Mouse (Mus musculus): ENCODE data around the gene Mfn1. TPM values are rescaled to one million over a fixed set of nuclear protein-coding genes. Genes with fewer than 3 reads are reported as not detected.
A peak's percentile ranks its signal among the peaks of the same experiment; 100 is the strongest.

The Mfn1 gene
- polyA plus RNA-seq, 1 experiment: 0.48 TPM

DNA sequence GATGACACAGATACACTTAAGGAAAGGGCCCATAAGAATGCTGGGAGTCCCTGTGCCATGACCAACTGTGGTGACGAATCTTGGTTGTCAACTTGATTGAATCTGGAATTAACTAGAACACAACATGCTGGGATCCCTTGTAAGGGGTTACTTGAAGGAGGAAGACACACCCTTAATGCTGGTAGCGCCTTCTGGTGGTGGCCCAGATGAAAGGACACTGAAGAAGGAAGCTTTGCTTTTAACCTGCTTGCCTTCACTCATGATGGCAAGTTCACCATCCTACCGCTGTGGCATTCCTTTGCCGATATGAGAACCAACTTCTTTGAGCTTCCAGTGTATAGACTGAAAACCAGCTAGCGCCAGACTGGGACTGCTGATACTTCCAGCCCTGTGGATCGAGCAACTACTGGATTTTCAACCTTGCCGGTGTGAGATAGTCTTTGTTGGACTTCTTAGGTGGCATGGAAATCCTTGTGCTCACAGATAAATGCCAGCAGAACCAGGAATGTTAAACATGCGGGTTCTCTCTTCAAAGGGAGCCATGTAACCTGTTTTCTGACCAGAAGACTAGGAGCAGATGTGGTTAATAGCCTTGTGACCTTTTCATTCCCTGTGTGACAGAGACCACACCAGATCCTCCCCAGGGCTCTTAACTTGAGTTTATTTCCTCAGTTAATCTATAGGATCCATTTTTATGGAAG lies 34.7 kb upstream of the Mfn1 start:
- H3K4me1 ChIP-seq (ENCODE audit: control insufficient read depth): no peaks in the 10 kb centered on the region
- TF ChIP-seq GATA1 (IDR thresholded peaks at IDR 0.05; ENCODE audit: low read length) (no peak), TAL1 (IDR thresholded peaks at IDR 0.05; ENCODE audit: low read length) (no peak)
- H3K27me3 ChIP-seq (ENCODE audit: control insufficient read depth): no peaks in the 10 kb centered on the region
- no peaks in the 10 kb centered on the region for H3K9me3 ChIP-seq (ENCODE audit: control insufficient read depth, low read length)
- H3K36me3 ChIP-seq (ENCODE audit: control insufficient read depth): no peaks in the 10 kb centered on the region
- H3K4me3 ChIP-seq (replicated peaks): no peak overlapping the region

DNA sequence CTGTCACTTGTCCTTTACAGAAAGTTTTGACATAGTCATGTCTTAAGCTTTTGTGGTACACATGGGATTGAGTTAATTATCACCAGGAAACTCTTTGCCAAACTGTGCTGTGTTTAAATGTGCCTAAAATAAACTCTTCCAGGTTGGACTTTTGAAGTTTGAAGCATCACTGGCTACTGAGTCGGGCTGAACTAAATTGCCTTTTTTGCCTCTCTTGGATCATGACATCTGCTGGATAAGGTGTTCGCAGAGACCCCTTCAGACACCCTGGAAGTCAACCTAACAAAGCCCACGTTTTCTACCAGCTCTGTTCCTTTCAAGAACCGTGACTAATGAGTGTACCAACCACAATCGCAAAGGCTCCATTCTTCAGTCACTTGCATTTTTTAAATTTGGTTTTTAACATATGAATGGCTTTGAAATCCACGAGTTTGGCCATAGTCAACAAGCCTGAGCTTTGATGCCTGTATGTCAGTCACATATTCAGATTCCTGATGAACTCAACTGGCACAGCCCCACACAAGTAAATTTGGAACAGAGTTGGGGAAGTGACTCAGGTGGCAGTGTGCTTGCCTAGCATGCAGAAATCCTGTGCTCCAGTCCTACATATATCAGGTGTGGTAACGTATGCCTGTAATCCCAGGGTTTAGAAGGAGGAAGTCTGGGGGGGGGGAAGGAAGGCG lies 34.0 kb upstream of the Mfn1 start:
- no peaks in the 10 kb centered on the region for H3K9me3 ChIP-seq (ENCODE audit: control insufficient read depth, low read length)
- H3K4me3 ChIP-seq (replicated peaks): no peak overlapping the region

GRCm38 (mm10) chr3:32495856-32496710 lies 33.2 kb upstream of the Mfn1 start:
- no peaks in the 10 kb centered on the region for H3K36me3 ChIP-seq (ENCODE audit: control insufficient read depth)
- no peaks in the 10 kb centered on the region for H3K27me3 ChIP-seq (ENCODE audit: control insufficient read depth)
- H3K9me3 ChIP-seq (ENCODE audit: control insufficient read depth, low read length): no peaks in the 10 kb centered on the region
- no peak overlapping the region for H3K4me3 ChIP-seq (replicated peaks)
- TF ChIP-seq TAL1 (IDR thresholded peaks at IDR 0.05; ENCODE audit: low read length) (no peak), GATA1 (IDR thresholded peaks at IDR 0.05; ENCODE audit: low read length) (no peak)
- H3K4me1 ChIP-seq (ENCODE audit: control insufficient read depth): no peaks in the 10 kb centered on the region

More for the DNA sequence above, 34.0 kb upstream of the Mfn1 start:
- H3K4me1 ChIP-seq (ENCODE audit: control insufficient read depth): no peaks in the 10 kb centered on the region
- no peaks in the 10 kb centered on the region for H3K27me3 ChIP-seq (ENCODE audit: control insufficient read depth)
- TF ChIP-seq TAL1 (IDR thresholded peaks at IDR 0.05; ENCODE audit: low read length): no peak
- TF ChIP-seq GATA1 (IDR thresholded peaks at IDR 0.05; ENCODE audit: low read length): no peak
- no peaks in the 10 kb centered on the region for H3K36me3 ChIP-seq (ENCODE audit: control insufficient read depth)

DNA sequence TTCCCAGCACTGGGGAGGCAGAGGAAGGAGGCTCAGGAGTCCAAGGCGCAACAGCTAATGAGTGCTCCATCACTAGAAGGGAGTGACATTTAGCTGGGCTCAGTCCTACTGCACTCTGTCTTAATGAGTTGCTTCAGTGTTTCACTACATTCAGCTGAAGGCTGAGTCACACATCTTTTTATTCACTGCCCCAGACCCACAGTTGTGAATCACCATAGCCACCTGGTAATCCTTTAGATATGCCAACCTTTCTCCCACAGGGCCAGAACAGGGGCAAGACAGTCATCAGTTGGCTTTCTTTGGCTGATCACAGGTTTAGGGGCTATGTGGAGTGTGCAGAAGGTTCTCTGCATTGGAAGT lies 32.6 kb upstream of the Mfn1 start:
- no peak overlapping the region for H3K4me3 ChIP-seq (replicated peaks)
- no peak for TF ChIP-seq TAL1 (IDR thresholded peaks at IDR 0.05; ENCODE audit: low read length)
- no peak for TF ChIP-seq GATA1 (IDR thresholded peaks at IDR 0.05; ENCODE audit: low read length)
- H3K4me1 ChIP-seq (ENCODE audit: control insufficient read depth): no peaks in the 10 kb centered on the region
- H3K9me3 ChIP-seq (ENCODE audit: control insufficient read depth, low read length): no peaks in the 10 kb centered on the region
- H3K27me3 ChIP-seq (ENCODE audit: control insufficient read depth): no peaks in the 10 kb centered on the region
- H3K36me3 ChIP-seq (ENCODE audit: control insufficient read depth): no peaks in the 10 kb centered on the region

DNA sequence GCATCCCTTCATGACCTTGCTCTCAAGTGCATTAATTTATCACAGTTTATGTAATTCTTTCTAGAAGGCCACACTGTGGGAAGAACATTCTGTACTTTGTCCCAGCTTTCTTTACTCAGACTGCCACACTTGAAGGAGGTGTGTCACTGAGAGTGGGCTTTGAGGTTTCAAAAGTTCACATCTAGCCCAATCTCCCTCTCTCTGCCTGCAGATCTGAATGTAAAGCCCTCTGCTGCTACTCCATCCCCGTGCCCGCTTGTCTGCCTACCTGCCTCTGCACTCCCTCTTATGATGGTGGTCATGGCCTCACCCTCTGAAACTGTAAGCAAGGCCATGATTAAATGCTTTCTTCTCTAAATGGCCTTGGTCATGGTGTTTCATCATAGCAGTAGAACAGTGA lies 28.9 kb upstream of the Mfn1 start:
- H3K4me1 ChIP-seq (ENCODE audit: control insufficient read depth): no peaks in the 10 kb centered on the region
- no peaks in the 10 kb centered on the region for H3K27me3 ChIP-seq (ENCODE audit: control insufficient read depth)
- H3K4me3 ChIP-seq (replicated peaks): no peak overlapping the region
- TF ChIP-seq GATA1 (IDR thresholded peaks at IDR 0.05; ENCODE audit: low read length) (no peak), TAL1 (IDR thresholded peaks at IDR 0.05; ENCODE audit: low read length) (no peak)
- H3K36me3 ChIP-seq (ENCODE audit: control insufficient read depth): no peaks in the 10 kb centered on the region
- no peaks in the 10 kb centered on the region for H3K9me3 ChIP-seq (ENCODE audit: control insufficient read depth, low read length)

DNA sequence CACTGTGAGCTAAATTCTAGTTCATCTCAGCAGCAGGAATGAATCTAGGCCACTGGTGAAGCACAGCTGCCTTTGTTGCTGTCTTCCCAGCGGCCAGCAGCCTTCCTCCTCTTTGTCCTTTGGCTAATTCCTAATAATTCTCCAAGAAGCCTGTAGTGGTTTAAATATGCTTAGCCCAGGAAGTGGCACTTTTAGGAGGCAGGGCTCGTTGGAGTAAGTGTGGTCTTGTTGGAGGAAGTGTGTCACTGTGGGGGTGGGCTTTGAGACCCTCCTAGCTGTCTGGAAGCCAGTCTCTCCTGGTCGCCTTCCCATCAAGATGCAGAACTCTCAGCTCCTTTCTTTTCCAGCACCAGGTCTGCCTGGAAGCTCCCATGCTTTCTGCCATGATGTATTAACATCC lies 23.4 kb upstream of the Mfn1 start:
- no peak overlapping the region for H3K4me3 ChIP-seq (replicated peaks)
- no peaks in the 10 kb centered on the region for H3K9me3 ChIP-seq (ENCODE audit: control insufficient read depth, low read length)
- H3K27me3 ChIP-seq (ENCODE audit: control insufficient read depth): no peaks in the 10 kb centered on the region
- H3K4me1 ChIP-seq (ENCODE audit: control insufficient read depth): peaks cover 23% of the 10 kb centered on the region
- TF ChIP-seq GATA1 (IDR thresholded peaks at IDR 0.05; ENCODE audit: low read length) (no peak), TAL1 (IDR thresholded peaks at IDR 0.05; ENCODE audit: low read length) (no peak)
- no peaks in the 10 kb centered on the region for H3K36me3 ChIP-seq (ENCODE audit: control insufficient read depth)

- no peak overlapping the region for H3K4me3 ChIP-seq (replicated peaks)
- no peaks in the 10 kb centered on the region for H3K36me3 ChIP-seq (ENCODE audit: control insufficient read depth)
- H3K9me3 ChIP-seq (ENCODE audit: control insufficient read depth, low read length): no peaks in the 10 kb centered on the region
- peaks cover 30% of the 10 kb centered on the region for H3K4me1 ChIP-seq (ENCODE audit: control insufficient read depth)
- H3K27me3 ChIP-seq (ENCODE audit: control insufficient read depth): no peaks in the 10 kb centered on the region
- TF ChIP-seq TAL1 (IDR thresholded peaks at IDR 0.05; ENCODE audit: low read length) (no peak), GATA1 (IDR thresholded peaks at IDR 0.05; ENCODE audit: low read length) (no peak)
Observed at GRCm38 (mm10) chr3:32506366-32507225, 22.7 kb upstream of the Mfn1 start.

GRCm38 (mm10) chr3:32508666-32509324 lies 20.5 kb upstream of the Mfn1 start:
- no peaks in the 10 kb centered on the region for H3K27me3 ChIP-seq (ENCODE audit: control insufficient read depth)
- TF ChIP-seq GATA1 (IDR thresholded peaks at IDR 0.05; ENCODE audit: low read length) (no peak), TAL1 (IDR thresholded peaks at IDR 0.05; ENCODE audit: low read length) (no peak)
- H3K4me1 ChIP-seq (ENCODE audit: control insufficient read depth): peaks cover 52% of the 10 kb centered on the region
- peaks cover 2% of the 10 kb centered on the region for H3K36me3 ChIP-seq (ENCODE audit: control insufficient read depth)
- H3K4me3 ChIP-seq (replicated peaks): peak overlapping the region; percentile 37
- H3K9me3 ChIP-seq (ENCODE audit: control insufficient read depth, low read length): no peaks in the 10 kb centered on the region
